Mouse (Mus musculus): ENCODE results near the gene Slc25a20. TPM values are rescaled to one million over a fixed set of nuclear protein-coding genes. Genes with fewer than 3 reads are reported as not detected.

Slc25a20 gene
- polyA plus RNA-seq, 1 experiment, result 27.7 TPM

DNA sequence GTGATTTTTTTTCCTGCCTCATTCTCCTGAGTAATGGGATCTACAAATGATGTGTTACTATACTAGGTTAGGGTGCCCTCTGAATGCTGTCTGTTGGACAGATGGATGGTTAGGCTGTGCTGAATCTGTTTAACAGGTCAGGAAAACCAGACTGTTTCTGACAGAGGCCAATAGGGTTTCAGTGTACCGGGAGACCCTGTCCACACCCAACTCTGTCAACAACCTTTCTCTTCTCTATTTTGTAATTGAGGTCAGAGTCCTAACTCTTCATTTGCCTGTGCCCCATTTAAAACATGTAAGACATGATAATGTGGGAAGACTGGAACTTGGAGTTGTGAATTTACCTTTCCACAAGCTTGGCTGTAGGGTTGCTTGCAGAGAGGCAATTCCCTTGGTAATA is 28.1 kb downstream of the Slc25a20 start:
- Histone ChIP-seq H3K27me3 (ENCODE audit: control insufficient read depth, insufficient read depth, insufficient read length) (no peaks in the 10 kb centered on the region), H3K4me2 (ENCODE audit: low read depth) (peak overlapping the region; percentile 32)

DNA sequence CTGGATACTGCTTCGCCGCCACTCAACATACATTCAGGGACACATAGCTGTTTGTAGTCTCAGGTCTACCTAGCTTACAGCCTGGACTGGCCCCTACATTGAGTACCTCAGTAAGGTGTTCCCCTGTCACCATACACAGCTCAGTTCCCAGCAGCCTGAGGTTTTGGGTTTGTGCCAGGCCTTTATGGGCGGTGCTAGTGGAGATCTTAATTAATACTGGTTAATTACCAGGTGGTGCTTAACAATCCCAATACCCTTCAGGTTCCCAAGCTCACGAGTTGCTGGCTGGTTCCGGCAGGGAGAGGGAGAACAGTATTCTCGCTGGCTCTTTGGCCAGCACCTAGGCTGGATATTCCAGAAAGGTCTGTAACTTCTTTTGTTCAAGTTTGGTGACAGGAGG is 29.0 kb downstream of the Slc25a20 start:
- no peak for TF ChIP-seq USF1 (IDR thresholded peaks at IDR 0.05; ENCODE audit: low read depth)
- no peak for TF ChIP-seq E2F4 (IDR thresholded peaks at IDR 0.05; ENCODE audit: insufficient read depth)
- no peak for TF ChIP-seq SRF (IDR thresholded peaks at IDR 0.05; ENCODE audit: control insufficient read depth, insufficient read length, low read depth)
- no peak for TF ChIP-seq CEBPB (IDR thresholded peaks at IDR 0.05; ENCODE audit: insufficient read depth, poor library complexity, severe bottlenecking)
- TF ChIP-seq MYOG (IDR thresholded peaks at IDR 0.05; ENCODE audit: control insufficient read depth in 1 of 3, insufficient read depth in 1 of 3, insufficient read length in 2 of 3, low read depth in 2 of 3), result no peak
- TF ChIP-seq POLR2AphosphoS2 (IDR thresholded peaks at IDR 0.05; ENCODE audit: insufficient read length, low read depth), result no peak
- no peak for TF ChIP-seq POLR2A (IDR thresholded peaks at IDR 0.05; ENCODE audit: insufficient read length, low read depth)
- no peak for TF ChIP-seq TCF12 (IDR thresholded peaks at IDR 0.05; ENCODE audit: insufficient read depth, poor library complexity, severe bottlenecking)
- no peak for TF ChIP-seq MYOD1 (IDR thresholded peaks at IDR 0.05; ENCODE audit: control insufficient read depth in 1 of 3, insufficient read length in 2 of 3, low read depth in 2 of 3)
- no peak for TF ChIP-seq MAX (IDR thresholded peaks at IDR 0.05; ENCODE audit: low read depth)
- no peak overlapping the region for H3K4me2 ChIP-seq (ENCODE audit: low read depth)
- peaks cover 36% of the 10 kb centered on the region for H3K79me2 ChIP-seq (ENCODE audit: control insufficient read depth, insufficient read depth)

More for the DNA sequence above, 28.1 kb downstream of the Slc25a20 start:
- Histone ChIP-seq H3K4me3 (no peak overlapping the region), H3K36me3 (ENCODE audit: control insufficient read depth, insufficient read depth) (no peaks in the 10 kb centered on the region), H3ac (ENCODE audit: control insufficient read depth, insufficient read length) (no peak overlapping the region), H3K79me2 (ENCODE audit: control insufficient read depth, insufficient read depth) (peaks cover 26% of the 10 kb centered on the region)
- TF ChIP-seq MYOG (IDR thresholded peaks at IDR 0.05; ENCODE audit: control insufficient read depth in 1 of 3, insufficient read depth in 1 of 3, insufficient read length in 2 of 3, low read depth in 2 of 3) (no peak), MYOD1 (IDR thresholded peaks at IDR 0.05; ENCODE audit: control insufficient read depth in 1 of 3, insufficient read length in 2 of 3, low read depth in 2 of 3) (no peak), E2F4 (IDR thresholded peaks at IDR 0.05; ENCODE audit: insufficient read depth) (no peak), USF1 (IDR thresholded peaks at IDR 0.05; ENCODE audit: low read depth) (no peak), POLR2AphosphoS2 (IDR thresholded peaks at IDR 0.05; ENCODE audit: insufficient read length, low read depth) (no peak), CEBPB (IDR thresholded peaks at IDR 0.05; ENCODE audit: insufficient read depth, poor library complexity, severe bottlenecking) (no peak)

DNA sequence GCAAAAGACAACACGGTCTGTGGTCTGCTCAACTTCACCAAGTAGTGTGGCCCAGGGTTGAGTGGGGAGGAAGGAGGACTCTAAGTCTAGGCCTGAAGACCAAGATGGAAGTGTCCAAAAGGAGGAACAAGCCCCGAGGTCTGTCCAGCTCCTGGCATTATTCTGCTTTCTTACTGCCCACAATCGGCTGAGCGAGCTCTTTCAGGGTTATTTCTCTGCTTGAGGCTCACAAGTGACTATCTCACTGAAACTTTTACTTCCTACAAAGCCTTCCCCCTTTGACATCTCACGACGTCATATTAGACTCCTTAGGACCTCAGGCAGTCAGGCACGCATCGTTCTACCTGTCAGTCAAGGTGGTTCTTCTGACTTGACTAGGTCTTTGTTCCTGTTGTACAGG is 29.5 kb downstream of the Slc25a20 start:
- peak overlapping the region; percentile 75 for H3K4me3 ChIP-seq
- no peaks in the 10 kb centered on the region for H3K36me3 ChIP-seq (ENCODE audit: control insufficient read depth, insufficient read depth)
- TF ChIP-seq USF1 (IDR thresholded peaks at IDR 0.05; ENCODE audit: low read depth) (no peak), MAX (IDR thresholded peaks at IDR 0.05; ENCODE audit: low read depth) (no peak), CEBPB (IDR thresholded peaks at IDR 0.05; ENCODE audit: insufficient read depth, poor library complexity, severe bottlenecking) (no peak), MYOG (IDR thresholded peaks at IDR 0.05; ENCODE audit: control insufficient read depth in 1 of 3, insufficient read depth in 1 of 3, insufficient read length in 2 of 3, low read depth in 2 of 3) (no peak), TCF12 (IDR thresholded peaks at IDR 0.05; ENCODE audit: insufficient read depth, poor library complexity, severe bottlenecking) (no peak)
- peak overlapping the region; percentile 96 for H3K4me2 ChIP-seq (ENCODE audit: low read depth)
- H3ac ChIP-seq (ENCODE audit: control insufficient read depth, insufficient read length), result peak overlapping the region; percentile 84
- no peaks in the 10 kb centered on the region for H3K27me3 ChIP-seq (ENCODE audit: control insufficient read depth, insufficient read depth, insufficient read length)
- H3K79me2 ChIP-seq (ENCODE audit: control insufficient read depth, insufficient read depth), result peaks cover 40% of the 10 kb centered on the region

More for the DNA sequence above, 29.0 kb downstream of the Slc25a20 start:
- H3ac ChIP-seq (ENCODE audit: control insufficient read depth, insufficient read length), result no peak overlapping the region
- H3K4me3 ChIP-seq, result no peak overlapping the region
- no peaks in the 10 kb centered on the region for H3K36me3 ChIP-seq (ENCODE audit: control insufficient read depth, insufficient read depth)
- no peaks in the 10 kb centered on the region for H3K27me3 ChIP-seq (ENCODE audit: control insufficient read depth, insufficient read depth, insufficient read length)

DNA sequence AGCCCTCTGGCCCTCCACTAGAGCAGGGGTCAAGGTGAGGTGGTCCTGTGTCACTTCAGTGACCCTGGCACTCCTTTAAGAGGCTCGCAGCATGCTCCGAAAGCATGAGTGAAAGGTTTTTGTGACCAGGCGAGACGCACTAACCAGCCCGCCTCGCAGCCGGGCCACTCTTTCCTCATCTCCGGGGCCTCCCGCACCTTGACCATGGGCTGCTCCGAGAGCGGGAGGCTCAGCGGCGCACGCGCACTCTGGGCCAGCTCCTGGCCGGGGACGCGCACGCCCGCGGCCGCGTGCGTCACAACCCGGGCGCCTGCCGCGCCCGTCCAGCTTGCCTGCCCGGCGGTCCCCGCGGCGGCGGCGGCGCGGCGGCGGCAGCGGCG is 29.9 kb downstream of the Slc25a20 start:
- Histone ChIP-seq H3K36me3 (ENCODE audit: control insufficient read depth, insufficient read depth) (no peaks in the 10 kb centered on the region), H3K27me3 (ENCODE audit: control insufficient read depth, insufficient read depth, insufficient read length) (no peaks in the 10 kb centered on the region), H3ac (ENCODE audit: control insufficient read depth, insufficient read length) (peak overlapping the region; percentile 84), H3K4me2 (ENCODE audit: low read depth) (peak overlapping the region; percentile 96), H3K4me3 (peak overlapping the region; percentile 75), H3K79me2 (ENCODE audit: control insufficient read depth, insufficient read depth) (peaks cover 45% of the 10 kb centered on the region)
- TF ChIP-seq MYOD1 (IDR thresholded peaks at IDR 0.05; ENCODE audit: control insufficient read depth in 1 of 3, insufficient read length in 2 of 3, low read depth in 2 of 3) (peak in 1 of 3 experiments; percentile 36), E2F4 (IDR thresholded peaks at IDR 0.05; ENCODE audit: insufficient read depth) (no peak), CEBPB (IDR thresholded peaks at IDR 0.05; ENCODE audit: insufficient read depth, poor library complexity, severe bottlenecking) (no peak), POLR2AphosphoS2 (IDR thresholded peaks at IDR 0.05; ENCODE audit: insufficient read length, low read depth) (peak; percentile 72), SRF (IDR thresholded peaks at IDR 0.05; ENCODE audit: control insufficient read depth, insufficient read length, low read depth) (no peak), POLR2A (IDR thresholded peaks at IDR 0.05; ENCODE audit: insufficient read length, low read depth) (peak; percentile 86)

DNA sequence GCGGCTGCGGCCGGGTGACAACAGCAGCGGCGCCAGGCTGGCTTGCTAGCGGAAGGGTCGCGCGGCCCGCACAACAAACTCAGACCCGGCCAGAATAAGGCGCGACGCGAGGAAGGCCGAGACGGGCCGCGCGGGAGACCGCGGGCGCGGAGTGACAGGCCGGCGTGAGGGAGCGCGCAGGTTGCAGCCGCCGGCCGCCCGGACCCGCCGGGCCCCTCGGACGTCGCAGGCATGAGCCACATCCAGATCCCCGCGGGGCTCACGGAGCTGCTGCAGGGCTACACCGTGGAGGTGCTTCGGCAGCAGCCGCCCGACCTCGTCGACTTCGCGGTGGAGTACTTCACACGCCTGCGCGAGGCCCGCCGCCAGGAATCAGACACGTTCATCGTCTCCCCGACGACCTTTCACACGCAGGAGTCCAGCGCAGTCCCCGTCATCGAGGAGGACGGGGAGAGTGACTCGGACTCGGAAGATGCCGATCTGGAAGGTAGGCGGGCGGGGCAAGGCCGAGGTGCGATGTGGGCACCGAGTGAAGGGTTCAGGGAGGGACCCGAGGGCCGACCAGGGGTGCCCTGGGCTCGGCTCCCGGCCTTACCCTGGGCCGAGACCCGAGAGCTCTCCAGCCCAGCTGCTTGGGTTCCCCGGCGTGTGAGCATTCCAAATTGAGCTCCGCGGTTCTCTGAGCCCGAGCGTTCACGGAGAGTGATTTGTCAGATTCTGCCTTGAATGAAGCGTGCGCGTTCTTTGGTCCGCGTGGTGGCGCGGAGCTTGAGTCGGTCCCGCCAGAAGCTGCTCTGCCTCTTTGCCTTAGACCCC is 30.5 kb downstream of the Slc25a20 start:
- Histone ChIP-seq H3ac (ENCODE audit: control insufficient read depth, insufficient read length) (peak overlapping the region; percentile 84), H3K36me3 (ENCODE audit: control insufficient read depth, insufficient read depth) (no peaks in the 10 kb centered on the region), H3K27me3 (ENCODE audit: control insufficient read depth, insufficient read depth, insufficient read length) (no peaks in the 10 kb centered on the region), H3K4me2 (ENCODE audit: low read depth) (peak overlapping the region; percentile 84), H3K79me2 (ENCODE audit: control insufficient read depth, insufficient read depth) (peaks cover 51% of the 10 kb centered on the region), H3K4me3 (peak overlapping the region; percentile 75)
- TF ChIP-seq USF1 (IDR thresholded peaks at IDR 0.05; ENCODE audit: low read depth) (no peak), MAX (IDR thresholded peaks at IDR 0.05; ENCODE audit: low read depth) (no peak), CEBPB (IDR thresholded peaks at IDR 0.05; ENCODE audit: insufficient read depth, poor library complexity, severe bottlenecking) (no peak), TCF12 (IDR thresholded peaks at IDR 0.05; ENCODE audit: insufficient read depth, poor library complexity, severe bottlenecking) (no peak), E2F4 (IDR thresholded peaks at IDR 0.05; ENCODE audit: insufficient read depth) (peak; percentile 43), POLR2A (IDR thresholded peaks at IDR 0.05; ENCODE audit: insufficient read length, low read depth) (no peak)

All from myocyte (in vitro differentiated cells).